Mouse (Mus musculus) hindbrain, embryonic 13.5 days (tissue): ENCODE data around the gene Pgap2. TPM values are rescaled to one million over a fixed set of nuclear protein-coding genes. Genes with fewer than 3 reads are reported as not detected.

Source experiments
- ATAC-seq: fragments of 200-750 bp; cut with Nextera tagmentation; 2 replicates; pipeline ENCODE4 v1.8.0; 2017; ENCODE audit warnings: moderate TSS enrichment; ENCODE audit not compliant: low FRiP score
- H3K27ac ChIP-seq: fragments of 300-500 bp; sonication (generic); 2 replicates; pipeline ENCODE4 v1.5.1; 2015; ENCODE audit warnings: inconsistent platforms, mild to moderate bottlenecking, moderate library complexity
- H3K27me3 ChIP-seq: fragments of 300-500 bp; sonication (generic); 2 replicates; pipeline ENCODE4 v1.6.1; 2015; ENCODE audit warnings: mild to moderate bottlenecking, inconsistent platforms
- H3K36me3 ChIP-seq: fragments of 300-500 bp; sonication (generic); 2 replicates; pipeline ENCODE4 v1.6.1; 2015; ENCODE audit warnings: mild to moderate bottlenecking, inconsistent platforms
- H3K4me1 ChIP-seq: fragments of 300-500 bp; sonication (generic); replicated peaks from 2 replicates; pipeline ENCODE4 v1.6.1; 2015; ENCODE audit warnings: inconsistent platforms
- H3K4me2 ChIP-seq: fragments of 300-500 bp; sonication (generic); 2 replicates; pipeline ENCODE4 v1.6.1; 2015; ENCODE audit warnings: inconsistent platforms, mild to moderate bottlenecking, moderate library complexity
- H3K4me3 ChIP-seq: fragments of 300-500 bp; sonication (generic); 2 replicates; pipeline ENCODE4 v1.5.1; 2015; ENCODE audit warnings: mild to moderate bottlenecking, inconsistent platforms
- H3K9ac ChIP-seq: fragments of 300-500 bp; sonication (generic); 2 replicates; pipeline ENCODE4 v1.6.1; 2015; ENCODE audit warnings: mild to moderate bottlenecking, inconsistent platforms
- H3K9me3 ChIP-seq: fragments of 300-500 bp; sonication (generic); 2 replicates; pipeline ENCODE4 v1.6.1; 2016; ENCODE audit warnings: inconsistent platforms
- WGBS: fragments of 180-500 bp; shearing (Covaris S2); methylation state at CpG from one replicate; pipeline ENCODE4 v1.1.7; 2015; 5-methylcytosine and 5-hydroxymethylcytosine counted together
- polyA plus RNA-seq: library from polyadenylated mRNA; unstranded; fragments of >200 nt; fragmentation: Nextera tagmentation; extraction: Ambion mirVana; gene quantifications from 2 replicates; pipeline ENCODE4 v1.2.1, GENCODE M21; 2015

Gene Pgap2
- polyA plus RNA-seq, 1 experiment from 2014 or later = 48.0 TPM

DNA sequence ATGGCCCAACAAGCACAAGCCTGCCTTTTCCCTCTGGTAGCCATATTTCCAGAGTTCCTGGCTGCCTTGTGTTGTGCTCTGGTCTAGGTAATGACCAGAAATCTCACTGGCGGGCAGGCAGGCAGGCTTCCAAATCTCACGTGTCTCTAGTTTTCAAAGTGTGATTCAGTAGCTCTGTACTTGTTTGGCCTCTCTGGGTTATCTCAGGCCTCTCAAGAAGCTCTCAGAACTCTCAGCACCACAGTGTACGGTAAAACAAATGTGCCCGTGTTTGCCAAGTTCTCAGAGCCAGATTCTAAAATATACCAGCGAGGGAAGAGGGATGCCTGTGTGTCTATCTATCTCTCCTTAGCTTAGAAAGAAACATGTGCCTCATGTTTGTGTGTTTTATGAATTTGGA is 72.3 kb downstream of the Pgap2 start:
- no peak overlapping the region for H3K27ac ChIP-seq
- no peaks in the 10 kb centered on the region for H3K9me3 ChIP-seq
- H3K4me2 ChIP-seq = no peak overlapping the region
- no peaks in the 10 kb centered on the region for H3K27me3 ChIP-seq
- ATAC-seq = no peak
- no peak overlapping the region for H3K9ac ChIP-seq
- no peaks in the 10 kb centered on the region for H3K4me1 ChIP-seq
- H3K4me3 ChIP-seq = no peak overlapping the region
- 92% methylated on average over 5 of the region's 5 CpGs for WGBS
- no peaks in the 10 kb centered on the region for H3K36me3 ChIP-seq

Other genes starting within 250 kb of the Pgap2 start
- gene Il18bp, start 191.5 kb upstream of the Pgap2 start, polyA plus RNA-seq = 4.5 and 4.8 TPM in 2 replicates
- 31.2 and 32.8 TPM in 2 replicates for gene Rnf121, start 144.7 kb upstream of the Pgap2 start, polyA plus RNA-seq
- gene Xndc1, start 144.7 kb upstream of the Pgap2 start, polyA plus RNA-seq = 28.0 and 28.8 TPM in 2 replicates
- gene Xntrpc, start 144.5 kb upstream of the Pgap2 start, polyA plus RNA-seq = 1.2 and 1.4 TPM in 2 replicates
- gene Trpc2, start 127.1 kb upstream of the Pgap2 start, polyA plus RNA-seq = 0.25 and 0.49 TPM in 2 replicates
- 0.22 and 0.26 TPM in 2 replicates for gene Art1, start 108.5 kb upstream of the Pgap2 start, polyA plus RNA-seq
- gene Art5, start 100.7 kb upstream of the Pgap2 start, polyA plus RNA-seq = 0.74 and 0.75 TPM in 2 replicates
- gene Chrna10, start 93.4 kb upstream of the Pgap2 start, polyA plus RNA-seq = not detected in 2 replicates
- 23.4 and 25.0 TPM in 2 replicates for gene Nup98, start within 50 bp of the Pgap2 start, polyA plus RNA-seq
- 19.1 and 21.0 TPM in 2 replicates for gene Rhog, start 45.8 kb downstream of the Pgap2 start, polyA plus RNA-seq
- gene Stim1, start 57.6 kb downstream of the Pgap2 start, polyA plus RNA-seq = 9.6 and 9.9 TPM in 2 replicates
- gene Rrm1, start 231.5 kb downstream of the Pgap2 start, polyA plus RNA-seq = 58.6 and 59.2 TPM in 2 replicates